Mouse (Mus musculus) bone marrow, adult 2 months (tissue): ENCODE data around the gene Il21. TPM values are rescaled to one million over a fixed set of nuclear protein-coding genes. Genes with fewer than 3 reads are reported as not detected.
A peak's percentile ranks its signal among the peaks of the same experiment; 100 is the strongest.

Source experiments
- H3K27ac ChIP-seq: fragments of 200-500 bp; 2 replicates; pipeline ENCODE4 v1.5.1; 2012; ENCODE audit warnings: low read depth, mild to moderate bottlenecking, control low read depth, inconsistent platforms, low read length; ENCODE audit not compliant: control insufficient read depth, poor library complexity, insufficient read depth
- H3K4me1 ChIP-seq: fragments of 200-500 bp; 2 replicates; pipeline ENCODE4 v1.6.1; 2011; ENCODE audit warnings: low read length; ENCODE audit not compliant: control insufficient read depth, insufficient read depth
- H3K4me3 ChIP-seq: fragments of 200-500 bp; replicated peaks from 2 replicates; pipeline ENCODE3; 2011; ENCODE audit warnings: mild to moderate bottlenecking, low read depth, low read length, control low read depth; ENCODE audit not compliant: control insufficient read depth
- CTCF ChIP-seq: fragments of 200-500 bp; IDR thresholded peaks from 2 replicates; pipeline ENCODE4 v1.5.1; 2011; ENCODE audit warnings: low read length, control low read depth; ENCODE audit not compliant: control insufficient read depth, insufficient read depth
- POLR2A ChIP-seq: fragments of 200-500 bp; IDR thresholded peaks from 2 replicates; pipeline ENCODE4 v1.6.1; 2011; ENCODE audit warnings: low read depth, mild to moderate bottlenecking, control low read depth, low read length, borderline replicate concordance; ENCODE audit not compliant: control insufficient read depth
- WGBS: fragments of 180-500 bp; shearing (Covaris S2); methylation state at CpG from one replicate; pipeline ENCODE4 v1.1.7; 2018; 5-methylcytosine and 5-hydroxymethylcytosine counted together
- polyA plus RNA-seq: library from polyadenylated mRNA; stranded (reverse); fragments of >200 nt; gene quantifications from 2 replicates; pipeline ENCODE4 v1.2.4, GENCODE M21; 2011; ENCODE audit warnings: low replicate concordance; ENCODE audit not compliant: missing spikeins, insufficient read depth, insufficient read length

Il21 gene
- polyA plus RNA-seq, 1 experiment = not detected

- 69% methylated on average over 16 of the region's 16 CpGs for WGBS
- Histone ChIP-seq H3K4me3 (no peak overlapping the region), H3K4me1 (no peaks in the 10 kb centered on the region), H3K27ac (no peak overlapping the region)
- TF ChIP-seq CTCF (no peak), POLR2A (no peak)
These were observed 49.8 kb downstream of the Il21 start for GRCm38 (mm10) chr3:37182415-37183269.

- H3K4me3 ChIP-seq = no peak overlapping the region
- no peaks in the 10 kb centered on the region for H3K4me1 ChIP-seq
- H3K27ac ChIP-seq = no peak overlapping the region
- 58% methylated on average over 2 of the region's 2 CpGs for WGBS
- TF ChIP-seq POLR2A (no peak), CTCF (no peak)
These were observed 51.4 kb downstream of the Il21 start for GRCm38 (mm10) chr3:37181041-37181440.

GRCm38 (mm10) chr3:37180039-37180743 lies 52.2 kb downstream of the Il21 start:
- Histone ChIP-seq H3K4me1 (no peaks in the 10 kb centered on the region), H3K4me3 (no peak overlapping the region), H3K27ac (no peak overlapping the region)
- 72% methylated on average over 12 of the region's 12 CpGs for WGBS
- peak; percentile 36; the same call in 1 of the 2 replicates for TF ChIP-seq CTCF
- TF ChIP-seq POLR2A = no peak

GRCm38 (mm10) chr3:37179472-37179871 lies 53.0 kb downstream of the Il21 start:
- Histone ChIP-seq H3K4me3 (no peak overlapping the region), H3K4me1 (no peaks in the 10 kb centered on the region), H3K27ac (no peak overlapping the region)
- WGBS = 85% methylated on average over 9 of the region's 9 CpGs
- TF ChIP-seq CTCF (no peak), POLR2A (no peak)

- TF ChIP-seq POLR2A = no peak
- no peak for TF ChIP-seq CTCF
- Histone ChIP-seq H3K4me1 (no peaks in the 10 kb centered on the region), H3K27ac (no peak overlapping the region), H3K4me3 (no peak overlapping the region)
- WGBS = 33% methylated on average over 10 of the region's 10 CpGs
These were observed 57.5 kb downstream of the Il21 start for GRCm38 (mm10) chr3:37174711-37175572.

DNA sequence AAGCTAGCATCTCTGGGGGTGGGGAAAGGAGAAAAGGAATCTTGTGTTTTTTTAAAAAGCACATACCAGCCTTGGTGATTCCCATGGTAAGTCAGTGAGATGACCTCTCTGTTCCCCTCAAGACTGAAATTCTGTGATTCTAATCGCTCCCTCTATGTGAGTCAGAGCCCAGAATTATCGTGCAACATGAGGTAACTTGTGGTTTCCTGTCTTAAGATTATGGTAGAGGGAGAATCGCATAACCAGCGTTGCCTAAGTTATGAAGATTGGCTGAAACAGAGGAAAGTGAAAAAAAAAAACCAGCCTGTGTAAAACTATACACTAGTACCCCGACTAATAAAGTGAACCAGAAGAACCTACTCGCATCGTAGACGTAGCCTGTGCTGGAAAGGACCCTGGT lies 59.2 kb downstream of the Il21 start:
- H3K27ac ChIP-seq = no peak overlapping the region
- TF ChIP-seq CTCF (no peak), POLR2A (no peak)
- WGBS = 17% methylated on average over 8 of the region's 8 CpGs
- H3K4me1 ChIP-seq = no peaks in the 10 kb centered on the region
- no peak overlapping the region for H3K4me3 ChIP-seq

Other genes starting within 250 kb of the Il21 start
- gene Adad1, start 169.1 kb downstream of the Il21 start, polyA plus RNA-seq = not detected in 2 replicates
- gene Il2, start 106.7 kb downstream of the Il21 start, polyA plus RNA-seq = 1.7 and 3.7 TPM in 2 replicates
- 2.9 and 3.4 TPM in 2 replicates for gene Bbs12, start 79.9 kb upstream of the Il21 start, polyA plus RNA-seq
- 1.7 and 4.8 TPM in 2 replicates for gene Cetn4, start 80.1 kb upstream of the Il21 start, polyA plus RNA-seq
- 0.67 TPM in 1 of 2 replicates, not detected in the other for gene Fgf2, start 115.7 kb upstream of the Il21 start, polyA plus RNA-seq
- 11.7 and 15.9 TPM in 2 replicates for gene Spata5, start 187.3 kb upstream of the Il21 start, polyA plus RNA-seq
- 3.4 and 7.3 TPM in 2 replicates for gene Nudt6, start 187.6 kb upstream of the Il21 start, polyA plus RNA-seq